Mouse (Mus musculus) frontal cortex, adult 2 months (tissue): ENCODE results near the gene Iqschfp. TPM values are rescaled to one million over a fixed set of nuclear protein-coding genes. Genes with fewer than 3 reads are reported as not detected.

Experiments used
- DNase-seq, 2 experiments: peaks; one replicate each; pipeline ENCODE4 v3.0.0; 2022; ENCODE audit warnings: low spot score in 1 of 2; ENCODE audit errors: extremely low spot score in 1 of 2
- polyA plus RNA-seq: library from polyadenylated mRNA; depleted of rRNA; stranded (reverse); fragments of >200 nt; gene quantifications from 2 replicates; pipeline ENCODE4 v1.2.3, GENCODE M21; 2012

Iqschfp gene
- polyA plus RNA-seq, 1 experiment = 4.1 TPM

GRCm38 (mm10) chr3:68189100-68189499 is 297.1 kb downstream of the Iqschfp start:
- peak in 1 of 2 experiments; percentile 7 for DNase-seq

- DNase-seq = no peak
These were observed 304.9 kb downstream of the Iqschfp start for GRCm38 (mm10) chr3:68196933-68197332.

- peak in 1 of 2 experiments; percentile 15 for DNase-seq
These were observed 309.2 kb downstream of the Iqschfp start for GRCm38 (mm10) chr3:68201214-68201613.

- no peak for DNase-seq
These were observed 310.3 kb downstream of the Iqschfp start for GRCm38 (mm10) chr3:68202162-68202902.

- no peak for DNase-seq
These were observed 312.0 kb downstream of the Iqschfp start for GRCm38 (mm10) chr3:68203934-68204467.

- peak in 1 of 2 experiments; percentile 7 for DNase-seq
These were observed 318.4 kb downstream of the Iqschfp start for GRCm38 (mm10) chr3:68210422-68210821.

- no peak for DNase-seq
These were observed 329.4 kb downstream of the Iqschfp start for GRCm38 (mm10) chr3:68221452-68221851.

- no peak for DNase-seq
These were observed 347.9 kb downstream of the Iqschfp start for GRCm38 (mm10) chr3:68239887-68240286.

- DNase-seq = no peak
These were observed 351.2 kb downstream of the Iqschfp start for GRCm38 (mm10) chr3:68243239-68243638.

- DNase-seq = peak in 1 of 2 experiments; percentile 34
These were observed 354.1 kb downstream of the Iqschfp start for GRCm38 (mm10) chr3:68246154-68246553.

- peak in 1 of 2 experiments; percentile 49 for DNase-seq
These were observed 358.6 kb downstream of the Iqschfp start for GRCm38 (mm10) chr3:68250589-68250988.

GRCm38 (mm10) chr3:68252335-68252734 is 360.3 kb downstream of the Iqschfp start:
- no peak for DNase-seq

- no peak for DNase-seq
These were observed 370.3 kb downstream of the Iqschfp start for GRCm38 (mm10) chr3:68262304-68262703.

- DNase-seq = no peak
These were observed 375.9 kb downstream of the Iqschfp start for GRCm38 (mm10) chr3:68267905-68268304.

GRCm38 (mm10) chr3:68269251-68269650 is 377.2 kb downstream of the Iqschfp start:
- no peak for DNase-seq

- no peak for DNase-seq
These were observed 378.2 kb downstream of the Iqschfp start for GRCm38 (mm10) chr3:68270246-68270645.

GRCm38 (mm10) chr3:68271457-68271856 is 379.4 kb downstream of the Iqschfp start:
- no peak for DNase-seq

- DNase-seq = no peak
These were observed 379.8 kb downstream of the Iqschfp start for GRCm38 (mm10) chr3:68271881-68272280.

GRCm38 (mm10) chr3:68282844-68283594 is 391.0 kb downstream of the Iqschfp start:
- no peak for DNase-seq

GRCm38 (mm10) chr3:68283595-68283991 is 391.6 kb downstream of the Iqschfp start:
- DNase-seq = peak in 1 of 2 experiments; percentile 39

- no peak for DNase-seq
These were observed 392.5 kb downstream of the Iqschfp start for GRCm38 (mm10) chr3:68284500-68284899.
